Mouse (Mus musculus): ENCODE data around the gene Fam136a. TPM values are rescaled to one million over a fixed set of nuclear protein-coding genes. Genes with fewer than 3 reads are reported as not detected.

Fam136a gene
- total and polyA plus RNA-seq, 3 experiments = 152 to 339 (median 160) TPM

DNA sequence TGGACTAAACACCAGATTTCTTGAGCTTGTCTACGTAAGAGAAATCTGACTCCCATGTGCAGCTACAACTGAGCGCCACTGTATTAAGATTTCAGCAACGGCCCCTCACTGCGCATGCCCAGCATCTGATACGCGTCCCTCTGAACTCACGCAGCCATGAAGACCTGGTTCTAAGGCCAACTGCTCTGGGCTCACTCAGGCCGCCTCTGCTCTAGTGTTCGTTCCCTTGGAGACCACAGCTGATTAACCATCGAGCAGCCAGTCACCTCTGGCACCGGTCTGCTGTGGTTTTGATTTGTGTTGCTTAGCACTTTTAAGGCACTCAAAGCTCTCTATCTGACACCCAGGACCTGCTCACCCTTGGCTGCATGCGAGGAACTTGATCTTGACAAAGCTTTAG, 21.9 kb downstream of the Fam136a start:
- H3K27ac ChIP-seq (ENCODE audit: insufficient read depth, low read depth) = no peak overlapping the region

GRCm38 (mm10) chr6:86388461-86388860, 23.0 kb downstream of the Fam136a start:
- Histone ChIP-seq H3K79me2 (replicated peaks; ENCODE audit: control insufficient read depth, extremely low read depth, insufficient read depth, poor library complexity, severe bottlenecking) (no peaks in the 10 kb centered on the region), H3K9me3 (replicated peaks; ENCODE audit: low read length) (no peaks in the 10 kb centered on the region), H3K9ac (ENCODE audit: insufficient read depth, low read depth) (no peak overlapping the region), H3K4me3 (replicated peaks in 1 of 3; ENCODE audit: low read depth in 2 of 3, low read length in 2 of 3, poor library complexity in 1 of 3) (no peak overlapping the region), H3K27ac (ENCODE audit: insufficient read depth, low read depth) (no peak overlapping the region), H3K4me1 (ENCODE audit: control insufficient read depth in 1 of 2, insufficient read depth in 2 of 2) (no peaks in the 10 kb centered on the region), H3K4me2 (ENCODE audit: insufficient read depth, low read depth, poor library complexity, severe bottlenecking) (no peak overlapping the region), H3K27me3 (replicated peaks) (no peaks in the 10 kb centered on the region), H3K36me3 (replicated peaks in 1 of 2; ENCODE audit: control insufficient read depth in 1 of 2, insufficient read depth in 1 of 2, low read length in 1 of 2) (peaks cover 33 to 58% of the 10 kb centered on the region in 2 experiments)
- no peak for TF ChIP-seq JUN (IDR thresholded peaks at IDR 0.05; ENCODE audit: insufficient read depth, low read depth, low read length)
- in situ Hi-C loops (cut with MboI; ENCODE audit: low pct_ligation_motif_present, low pct_unique_long_range_greater_than_20kb, low sequenced_read_pairs) (no loop called here), dilution Hi-C loops (cut with MboI; ENCODE audit: extremely low pct_ligation_motif_present, extremely low pct_unique_long_range_greater_than_20kb, low sequenced_read_pairs) (no loop called here)
- DNase-seq (ENCODE audit: extremely low read depth) = no peak

More for the DNA sequence above, 21.9 kb downstream of the Fam136a start:
- Histone ChIP-seq H3K4me1 (ENCODE audit: control insufficient read depth in 1 of 2, insufficient read depth in 2 of 2) (no peaks in the 10 kb centered on the region), H3K79me2 (replicated peaks; ENCODE audit: control insufficient read depth, extremely low read depth, insufficient read depth, poor library complexity, severe bottlenecking) (no peaks in the 10 kb centered on the region), H3K36me3 (replicated peaks in 1 of 2; ENCODE audit: control insufficient read depth in 1 of 2, insufficient read depth in 1 of 2, low read length in 1 of 2) (peaks cover 32 to 54% of the 10 kb centered on the region in 2 experiments), H3K27me3 (replicated peaks) (no peaks in the 10 kb centered on the region), H3K4me2 (ENCODE audit: insufficient read depth, low read depth, poor library complexity, severe bottlenecking) (no peak overlapping the region), H3K9ac (ENCODE audit: insufficient read depth, low read depth) (no peak overlapping the region), H3K4me3 (replicated peaks in 1 of 3; ENCODE audit: low read depth in 2 of 3, low read length in 2 of 3, poor library complexity in 1 of 3) (no peak overlapping the region), H3K9me3 (replicated peaks; ENCODE audit: low read length) (no peaks in the 10 kb centered on the region)
- no peak for TF ChIP-seq TCF12 (IDR thresholded peaks at IDR 0.05; ENCODE audit: low read depth, low read length)
- no peak for TF ChIP-seq POLR2AphosphoS2 (IDR thresholded peaks at IDR 0.05; ENCODE audit: low read depth, low read length)
- no peak for TF ChIP-seq POLR2A (IDR thresholded peaks at IDR 0.05; ENCODE audit: low read depth, low read length)
- TF ChIP-seq MYC (IDR thresholded peaks at IDR 0.05; ENCODE audit: low read depth, low read length) = no peak
- TF ChIP-seq GABPA (IDR thresholded peaks at IDR 0.05; ENCODE audit: insufficient replicate concordance, low read depth, low read length) = no peak
- no peak for TF ChIP-seq ETS1 (conservative IDR thresholded peaks at IDR 0.05; ENCODE audit: low read depth, low read length)
- TF ChIP-seq CTCF (conservative IDR thresholded peaks at IDR 0.05 in 1 of 2, IDR thresholded peaks at IDR 0.05 in 1 of 2; ENCODE audit: low read depth in 2 of 2, low read length in 2 of 2) = no peak
- TF ChIP-seq MEF2A (IDR thresholded peaks at IDR 0.05; ENCODE audit: borderline replicate concordance, low read depth, low read length) = no peak
- no peak for TF ChIP-seq ZMIZ1 (IDR thresholded peaks at IDR 0.05; ENCODE audit: low read depth, low read length)
- no peak for TF ChIP-seq NELFE (IDR thresholded peaks at IDR 0.05; ENCODE audit: low read depth, low read length)
- TF ChIP-seq UBTF (IDR thresholded peaks at IDR 0.05; ENCODE audit: low read depth, low read length) = no peak
- no peak for TF ChIP-seq NRF1 (IDR thresholded peaks at IDR 0.05; ENCODE audit: low read depth, low read length)
- TF ChIP-seq USF2 (conservative IDR thresholded peaks at IDR 0.05; ENCODE audit: low read depth, low read length) = no peak
- TF ChIP-seq JUN (IDR thresholded peaks at IDR 0.05; ENCODE audit: insufficient read depth, low read depth, low read length) = no peak
- TF ChIP-seq ELF1 (IDR thresholded peaks at IDR 0.05; ENCODE audit: low read depth, low read length) = no peak
- TF ChIP-seq BHLHE40 (IDR thresholded peaks at IDR 0.05; ENCODE audit: low read depth, low read length) = no peak
- TF ChIP-seq ZNF384 (IDR thresholded peaks at IDR 0.05; ENCODE audit: low read depth, low read length) = no peak
- TF ChIP-seq EP300 (IDR thresholded peaks at IDR 0.05; ENCODE audit: low read length) = no peak
- no peak for TF ChIP-seq MAZ (IDR thresholded peaks at IDR 0.05; ENCODE audit: low read depth, low read length)
- TF ChIP-seq RAD21 (IDR thresholded peaks at IDR 0.05; ENCODE audit: low read depth, low read length) = no peak
- DNase-seq (ENCODE audit: extremely low read depth) = no peak
- in situ Hi-C loops (cut with MboI; ENCODE audit: low pct_ligation_motif_present, low pct_unique_long_range_greater_than_20kb, low sequenced_read_pairs) (no loop called here), dilution Hi-C loops (cut with MboI; ENCODE audit: extremely low pct_ligation_motif_present, extremely low pct_unique_long_range_greater_than_20kb, low sequenced_read_pairs) (no loop called here)

Data from CH12.LX (cell line).